Mouse (Mus musculus): ENCODE measurements around the gene Myom1. TPM values are rescaled to one million over a fixed set of nuclear protein-coding genes. Genes with fewer than 3 reads are reported as not detected.
A peak's percentile ranks its signal among the peaks of the same experiment; 100 is the strongest.

Gene Myom1
- polyA plus RNA-seq, 1 experiment from 2014 or later, result 5.5 TPM

- Histone ChIP-seq H3K4me2 (no peak overlapping the region), H3K27me3 (no peaks in the 10 kb centered on the region), H3K4me3 (no peak overlapping the region), H3K9me3 (no peaks in the 10 kb centered on the region), H3K36me3 (no peaks in the 10 kb centered on the region), H3K4me1 (peaks cover 17% of the 10 kb centered on the region), H3K9ac (no peak overlapping the region), H3K27ac (no peak overlapping the region)
- 86% methylated on average over 11 of the region's 11 CpGs for WGBS
- ATAC-seq (ENCODE audit: insufficient number of reproducible peaks, insufficient read depth, low FRiP score, low TSS enrichment, low read depth), result no peak
Observed at GRCm38 (mm10) chr17:71132856-71133439, 130.5 kb downstream of the Myom1 start.

- no peak overlapping the region for H3K9ac ChIP-seq
- ATAC-seq (ENCODE audit: insufficient number of reproducible peaks, insufficient read depth, low FRiP score, low TSS enrichment, low read depth), result no peak
- 91% methylated on average over 3 of the region's 3 CpGs for WGBS
- no peak overlapping the region for H3K4me3 ChIP-seq
- no peak overlapping the region for H3K4me2 ChIP-seq
- H3K4me1 ChIP-seq, result peaks cover 10% of the 10 kb centered on the region
- H3K9me3 ChIP-seq, result no peaks in the 10 kb centered on the region
- H3K27ac ChIP-seq, result no peak overlapping the region
- no peaks in the 10 kb centered on the region for H3K27me3 ChIP-seq
- H3K36me3 ChIP-seq, result no peaks in the 10 kb centered on the region
Observed at GRCm38 (mm10) chr17:71134441-71134955, 132.1 kb downstream of the Myom1 start.

- Histone ChIP-seq H3K36me3 (no peaks in the 10 kb centered on the region), H3K4me2 (no peak overlapping the region), H3K9me3 (no peaks in the 10 kb centered on the region), H3K4me1 (peaks cover 3% of the 10 kb centered on the region), H3K27ac (no peak overlapping the region), H3K4me3 (no peak overlapping the region), H3K9ac (no peak overlapping the region), H3K27me3 (no peaks in the 10 kb centered on the region)
- no peak for ATAC-seq (ENCODE audit: insufficient number of reproducible peaks, insufficient read depth, low FRiP score, low TSS enrichment, low read depth)
- 42% methylated on average over 5 of the region's 5 CpGs for WGBS
Observed at GRCm38 (mm10) chr17:71135108-71135507, 132.7 kb downstream of the Myom1 start.

GRCm38 (mm10) chr17:71135866-71136265, 133.4 kb downstream of the Myom1 start:
- Histone ChIP-seq H3K4me1 (no peaks in the 10 kb centered on the region), H3K36me3 (no peaks in the 10 kb centered on the region), H3K9me3 (no peaks in the 10 kb centered on the region), H3K9ac (no peak overlapping the region), H3K4me3 (no peak overlapping the region), H3K27me3 (no peaks in the 10 kb centered on the region), H3K4me2 (no peak overlapping the region), H3K27ac (no peak overlapping the region)
- ATAC-seq (ENCODE audit: insufficient number of reproducible peaks, insufficient read depth, low FRiP score, low TSS enrichment, low read depth), result no peak
- WGBS, result 82% methylated on average over 5 of the region's 5 CpGs

GRCm38 (mm10) chr17:71136384-71137333, 134.2 kb downstream of the Myom1 start:
- no peak overlapping the region for H3K4me3 ChIP-seq
- H3K9ac ChIP-seq, result no peak overlapping the region
- 78% methylated on average over 16 of the region's 16 CpGs for WGBS
- no peaks in the 10 kb centered on the region for H3K27me3 ChIP-seq
- no peak for ATAC-seq (ENCODE audit: insufficient number of reproducible peaks, insufficient read depth, low FRiP score, low TSS enrichment, low read depth)
- no peak overlapping the region for H3K4me2 ChIP-seq
- H3K4me1 ChIP-seq, result no peaks in the 10 kb centered on the region
- no peaks in the 10 kb centered on the region for H3K36me3 ChIP-seq
- H3K9me3 ChIP-seq, result no peaks in the 10 kb centered on the region
- H3K27ac ChIP-seq, result no peak overlapping the region

GRCm38 (mm10) chr17:71137334-71137721, 134.9 kb downstream of the Myom1 start:
- H3K9me3 ChIP-seq, result no peaks in the 10 kb centered on the region
- H3K4me3 ChIP-seq, result no peak overlapping the region
- no peak overlapping the region for H3K4me2 ChIP-seq
- H3K4me1 ChIP-seq, result no peaks in the 10 kb centered on the region
- no peak overlapping the region for H3K9ac ChIP-seq
- H3K36me3 ChIP-seq, result no peaks in the 10 kb centered on the region
- H3K27me3 ChIP-seq, result no peaks in the 10 kb centered on the region
- ATAC-seq (ENCODE audit: insufficient number of reproducible peaks, insufficient read depth, low FRiP score, low TSS enrichment, low read depth), result peak; percentile 20; the same call in 1 of the 2 replicates
- H3K27ac ChIP-seq, result no peak overlapping the region
- WGBS, result 80% methylated on average over 2 of the region's 2 CpGs

GRCm38 (mm10) chr17:71142068-71142467, 139.6 kb downstream of the Myom1 start:
- no peak overlapping the region for H3K9ac ChIP-seq
- 81% methylated on average over 4 of the region's 4 CpGs for WGBS
- H3K36me3 ChIP-seq, result no peaks in the 10 kb centered on the region
- H3K27me3 ChIP-seq, result no peaks in the 10 kb centered on the region
- no peaks in the 10 kb centered on the region for H3K9me3 ChIP-seq
- no peak overlapping the region for H3K4me3 ChIP-seq
- no peaks in the 10 kb centered on the region for H3K4me1 ChIP-seq
- no peak for ATAC-seq (ENCODE audit: insufficient number of reproducible peaks, insufficient read depth, low FRiP score, low TSS enrichment, low read depth)
- H3K27ac ChIP-seq, result no peak overlapping the region
- H3K4me2 ChIP-seq, result no peak overlapping the region

- WGBS, result 84% methylated on average over 4 of the region's 4 CpGs
- H3K27me3 ChIP-seq, result no peaks in the 10 kb centered on the region
- H3K4me2 ChIP-seq, result no peak overlapping the region
Observed at GRCm38 (mm10) chr17:71143155-71143554, 140.7 kb downstream of the Myom1 start.

GRCm38 (mm10) chr17:71144322-71145116, 142.1 kb downstream of the Myom1 start:
- Histone ChIP-seq H3K9ac (no peak overlapping the region), H3K9me3 (no peaks in the 10 kb centered on the region), H3K4me1 (no peaks in the 10 kb centered on the region), H3K36me3 (no peaks in the 10 kb centered on the region), H3K27me3 (no peaks in the 10 kb centered on the region), H3K4me3 (no peak overlapping the region), H3K27ac (no peak overlapping the region), H3K4me2 (no peak overlapping the region)
- WGBS, result 79% methylated on average over 19 of the region's 19 CpGs
- no peak for ATAC-seq (ENCODE audit: insufficient number of reproducible peaks, insufficient read depth, low FRiP score, low TSS enrichment, low read depth)

More at GRCm38 (mm10) chr17:71143155-71143554, 140.7 kb downstream of the Myom1 start:
- Histone ChIP-seq H3K9me3 (no peaks in the 10 kb centered on the region), H3K36me3 (no peaks in the 10 kb centered on the region), H3K4me3 (no peak overlapping the region), H3K9ac (no peak overlapping the region), H3K4me1 (no peaks in the 10 kb centered on the region), H3K27ac (no peak overlapping the region)
- no peak for ATAC-seq (ENCODE audit: insufficient number of reproducible peaks, insufficient read depth, low FRiP score, low TSS enrichment, low read depth)

- Histone ChIP-seq H3K27ac (no peak overlapping the region), H3K4me1 (no peaks in the 10 kb centered on the region), H3K9ac (no peak overlapping the region), H3K4me3 (no peak overlapping the region), H3K27me3 (no peaks in the 10 kb centered on the region), H3K4me2 (no peak overlapping the region), H3K9me3 (no peaks in the 10 kb centered on the region), H3K36me3 (no peaks in the 10 kb centered on the region)
- WGBS, result 68% methylated on average over 1 of the region's 1 CpGs
- no peak for ATAC-seq (ENCODE audit: insufficient number of reproducible peaks, insufficient read depth, low FRiP score, low TSS enrichment, low read depth)
Observed at GRCm38 (mm10) chr17:71145248-71145961, 143.0 kb downstream of the Myom1 start.

- Histone ChIP-seq H3K4me1 (peaks cover 17% of the 10 kb centered on the region), H3K4me3 (no peak overlapping the region), H3K27ac (no peak overlapping the region), H3K9me3 (no peaks in the 10 kb centered on the region), H3K4me2 (no peak overlapping the region), H3K9ac (no peak overlapping the region), H3K36me3 (no peaks in the 10 kb centered on the region), H3K27me3 (no peaks in the 10 kb centered on the region)
- WGBS, result 27% methylated on average over 4 of the region's 4 CpGs
- ATAC-seq (ENCODE audit: insufficient number of reproducible peaks, insufficient read depth, low FRiP score, low TSS enrichment, low read depth), result no peak
Observed at GRCm38 (mm10) chr17:71153356-71153755, 150.9 kb downstream of the Myom1 start.
